Mouse (Mus musculus) naive thymus-derived CD4-positive, alpha-beta T cell, adult 2 months (primary cell): ENCODE results near the gene Cep57.
A peak's percentile ranks its signal among the peaks of the same experiment; 100 is the strongest.

ENCODE experiments used
- DNase-seq: peaks from one replicate; pipeline ENCODE4 v3.0.0-alpha.2; 2011; ENCODE audit warnings: low read depth

The Cep57 gene

GRCm38 (mm10) chr9:13826832-13827405, at the start of gene Cep57:
Gene Cep57 (minus strand): TSS chr9:13827107.
- DNase-seq = peak; percentile 99

- DNase-seq = no peak
Observed at GRCm38 (mm10) chr9:13875340-13875739, 48.4 kb upstream of the Cep57 start.

- DNase-seq = peak; percentile 40
Observed at GRCm38 (mm10) chr9:13874359-13874758, 47.5 kb upstream of the Cep57 start.

- DNase-seq = no peak
Observed at GRCm38 (mm10) chr9:13871631-13872030, 44.7 kb upstream of the Cep57 start.

- no peak for DNase-seq
Observed at GRCm38 (mm10) chr9:13867646-13868045, 40.7 kb upstream of the Cep57 start.

DNA sequence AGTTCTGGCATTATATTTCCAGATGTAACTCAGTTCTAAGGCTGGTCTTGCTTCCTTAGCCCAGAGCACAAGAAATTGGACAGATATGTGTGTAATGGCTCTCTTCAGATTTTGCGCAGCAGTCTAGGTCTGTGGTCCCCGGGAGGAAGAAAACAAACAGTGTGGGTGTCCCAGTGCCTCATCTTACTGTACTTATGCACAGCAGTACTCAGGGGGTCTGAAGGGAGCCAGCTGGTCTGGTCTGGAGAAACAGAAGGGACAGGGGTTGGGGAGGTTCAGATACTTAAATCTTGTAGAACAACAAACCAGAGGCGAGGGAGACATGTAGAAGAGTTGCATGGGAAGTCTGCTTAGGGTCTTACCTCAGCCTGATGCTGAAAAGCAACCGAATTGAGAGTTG, 29.9 kb upstream of the Cep57 start:
- DNase-seq = no peak

DNA sequence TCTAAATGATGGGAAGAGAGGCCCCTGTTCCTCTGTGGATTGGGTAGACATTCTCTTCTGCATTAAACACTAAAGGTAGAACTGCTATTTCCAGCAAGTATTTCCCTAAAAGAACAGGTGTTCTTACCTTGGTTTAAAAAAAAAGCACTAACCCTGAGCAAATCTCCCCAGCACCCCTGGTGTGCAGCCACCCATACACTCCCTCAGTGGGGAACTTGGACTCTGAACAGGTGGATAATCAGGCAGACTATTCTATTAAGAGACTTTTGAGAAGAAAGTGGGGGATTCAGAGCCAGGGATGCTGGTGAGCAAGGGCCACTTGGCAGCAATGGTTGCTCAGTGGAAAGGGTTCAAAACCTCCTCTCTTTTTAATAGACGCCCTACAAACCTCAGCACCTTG, 29.3 kb upstream of the Cep57 start:
- DNase-seq = no peak

GRCm38 (mm10) chr9:13853876-13854275, 27.0 kb upstream of the Cep57 start:
- DNase-seq = no peak

DNA sequence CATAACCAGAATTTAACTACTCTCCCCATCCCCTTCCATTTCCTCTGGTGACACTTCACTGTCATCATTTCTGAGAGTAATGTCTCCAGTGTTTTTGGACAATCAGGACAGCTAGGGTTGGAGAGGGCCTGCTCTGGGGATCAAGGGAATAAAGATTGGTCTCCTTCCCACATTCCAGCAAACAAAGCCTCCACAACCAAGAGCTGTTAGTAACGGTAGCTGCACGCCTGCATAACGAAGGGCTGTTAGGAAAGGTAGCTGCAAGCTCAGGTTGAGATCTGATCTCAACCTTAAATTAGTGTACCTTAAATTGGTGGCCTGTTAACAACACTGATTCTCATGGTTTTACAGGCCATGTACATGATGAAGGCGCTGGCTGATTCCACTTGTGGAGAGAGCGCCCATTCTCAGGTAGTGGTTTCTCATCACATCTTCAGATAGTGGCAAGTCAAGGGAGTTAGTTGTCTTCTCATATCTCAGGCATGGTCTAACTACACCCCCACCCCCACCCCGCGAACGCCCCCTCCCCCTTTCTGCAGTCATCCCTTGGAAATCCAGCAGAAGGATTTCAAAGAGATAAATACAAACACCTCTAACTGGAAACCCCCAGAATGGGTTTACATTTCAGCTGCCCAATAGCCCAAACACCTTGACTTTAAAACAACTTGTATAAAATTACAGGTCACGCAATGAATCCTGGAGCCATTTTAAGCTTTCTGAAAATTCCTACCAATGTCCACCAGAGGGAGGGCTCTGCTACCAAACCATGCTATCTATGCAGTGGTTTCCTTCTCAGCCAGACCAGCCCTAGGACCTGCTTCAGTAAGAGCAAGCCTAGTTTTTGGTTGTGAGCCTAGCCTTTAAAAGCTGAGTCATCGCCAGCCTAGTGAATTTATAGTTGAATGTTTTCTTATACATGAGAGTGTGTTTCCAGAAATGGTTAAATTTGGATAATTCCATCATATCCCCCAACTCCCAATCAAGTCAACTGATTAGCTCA, 21.9 kb upstream of the Cep57 start:
- DNase-seq = peak; percentile 53

- no peak for DNase-seq
Observed at GRCm38 (mm10) chr9:13847591-13847990, 20.7 kb upstream of the Cep57 start.

DNA sequence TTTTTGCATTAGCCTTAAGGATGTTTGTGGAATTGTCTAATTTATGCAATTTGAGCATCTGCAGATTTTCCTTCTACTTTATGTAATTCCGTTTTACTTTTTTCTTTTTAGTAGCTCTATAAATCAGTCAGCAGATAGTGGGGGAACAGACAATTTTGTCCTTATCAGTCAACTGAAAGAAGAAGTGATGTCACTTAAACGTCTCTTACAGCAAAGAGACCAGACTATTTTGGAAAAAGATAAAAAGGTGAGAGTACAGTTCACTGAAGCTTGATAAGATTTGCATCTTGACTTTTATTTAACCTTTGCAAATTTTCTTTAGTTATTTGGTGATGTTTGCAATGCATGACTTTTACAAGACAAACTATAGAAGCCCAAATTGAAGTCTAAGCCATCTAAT, 9.8 kb upstream of the Cep57 start:
- DNase-seq = no peak

- no peak for DNase-seq
Observed at GRCm38 (mm10) chr9:13835256-13835655, 8.3 kb upstream of the Cep57 start.

DNA sequence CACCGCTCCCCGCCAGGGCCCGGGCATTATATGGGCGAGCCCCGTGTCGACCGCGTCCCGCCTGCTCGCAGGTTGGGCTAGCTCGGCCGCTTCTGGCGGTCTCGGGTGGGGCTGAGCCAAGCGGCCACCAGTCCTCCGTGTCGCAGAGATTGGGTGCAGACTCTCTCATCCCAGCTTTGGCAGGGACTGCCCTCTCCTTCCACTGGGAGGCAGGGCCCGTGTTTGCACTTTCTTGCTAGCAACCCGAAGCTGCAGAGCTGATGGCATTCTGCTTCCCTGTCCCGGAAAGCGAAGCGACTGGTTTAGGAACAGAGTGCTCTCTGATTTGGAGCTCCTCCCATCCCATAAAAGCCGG, 1.2 kb upstream of the Cep57 start:
- DNase-seq = no peak

GRCm38 (mm10) chr9:13827406-13828086, 639 bp upstream of the Cep57 start, which contains the start of gene Fam76b:
Gene Fam76b (plus strand): TSS chr9:13827716.
- peak; percentile 100 for DNase-seq

- DNase-seq = peak; percentile 78
Observed at GRCm38 (mm10) chr9:13826391-13826805, 509 bp downstream of the Cep57 start.

DNA sequence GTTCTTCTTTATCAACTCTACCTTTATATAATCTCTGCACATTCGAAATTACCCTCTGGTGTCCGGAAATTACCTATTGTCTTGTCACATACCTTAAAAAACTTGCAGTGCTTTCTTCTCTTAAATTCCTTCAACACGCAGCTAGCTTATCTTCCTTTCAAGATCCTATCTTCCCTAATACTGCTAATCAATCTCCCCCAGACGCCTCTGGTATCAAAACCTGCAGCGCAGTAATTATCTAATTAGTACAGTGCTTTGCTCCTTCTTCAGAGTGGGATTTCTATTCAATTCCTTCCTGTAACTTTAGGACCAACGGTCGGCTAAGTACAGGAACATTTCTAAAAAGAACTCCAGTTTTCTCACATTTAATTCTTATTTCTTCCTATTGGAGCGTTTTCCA, 1.0 kb downstream of the Cep57 start:
- DNase-seq = no peak

- no peak for DNase-seq
Observed at GRCm38 (mm10) chr9:13820774-13821173, 6.1 kb downstream of the Cep57 start.

DNA sequence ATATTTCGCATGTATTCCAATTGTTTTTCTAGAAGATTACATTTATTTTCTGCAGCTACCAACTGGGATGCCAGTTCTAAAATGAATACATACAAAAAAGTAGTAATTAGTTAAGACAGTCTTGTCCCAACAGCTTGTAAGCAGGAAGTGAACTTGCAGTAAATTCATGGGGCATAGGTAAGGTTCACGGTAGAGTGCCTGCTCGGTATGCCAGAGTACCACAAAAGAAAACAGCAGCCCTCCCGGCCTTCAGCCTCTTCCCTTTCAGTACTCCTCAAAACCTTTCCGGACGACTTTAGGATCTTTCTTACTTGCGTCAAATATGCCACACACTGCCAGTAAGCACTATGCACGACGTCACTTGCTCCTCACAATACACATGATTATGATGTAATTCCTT, 8.5 kb downstream of the Cep57 start:
- DNase-seq = no peak

DNA sequence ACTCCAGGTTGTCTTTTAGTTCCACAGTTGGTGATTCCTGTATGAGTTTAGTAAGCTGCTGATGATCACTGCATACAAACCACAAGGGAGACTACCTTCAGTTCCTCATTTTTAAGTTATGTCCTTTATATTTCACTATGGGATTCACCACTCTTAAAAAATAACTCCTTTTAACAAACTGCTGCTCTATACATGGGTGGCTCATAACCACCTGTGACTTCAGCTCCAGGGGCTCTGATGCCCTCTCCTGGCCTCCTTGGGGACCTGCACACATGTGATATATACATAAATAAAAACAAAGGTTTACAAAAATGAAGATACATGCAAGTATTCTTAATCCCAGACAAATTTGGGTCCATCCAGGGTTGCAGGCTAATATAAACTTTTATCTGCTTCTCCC, 17.0 kb downstream of the Cep57 start:
- DNase-seq = no peak

GRCm38 (mm10) chr9:13807657-13808056, 19.2 kb downstream of the Cep57 start:
- no peak for DNase-seq

DNA sequence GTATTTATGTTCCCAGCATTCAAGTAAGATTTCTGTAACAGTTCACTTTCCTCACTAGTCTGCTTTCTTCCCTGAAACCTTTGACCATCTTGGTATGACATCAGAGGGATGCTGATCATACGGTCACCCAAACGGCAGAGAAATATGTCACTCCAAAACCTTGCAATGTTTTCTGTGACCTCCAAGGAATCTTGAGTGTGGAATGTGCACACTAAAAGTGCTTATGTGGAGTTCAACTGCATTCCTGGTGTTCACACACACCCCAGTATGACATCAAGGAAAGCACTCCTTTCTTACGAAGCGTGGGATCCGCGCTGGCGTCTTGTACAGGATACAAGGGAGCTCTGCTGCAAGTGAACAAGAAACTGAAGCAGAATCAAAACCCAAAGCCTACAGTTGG, 20.1 kb downstream of the Cep57 start:
- no peak for DNase-seq

DNA sequence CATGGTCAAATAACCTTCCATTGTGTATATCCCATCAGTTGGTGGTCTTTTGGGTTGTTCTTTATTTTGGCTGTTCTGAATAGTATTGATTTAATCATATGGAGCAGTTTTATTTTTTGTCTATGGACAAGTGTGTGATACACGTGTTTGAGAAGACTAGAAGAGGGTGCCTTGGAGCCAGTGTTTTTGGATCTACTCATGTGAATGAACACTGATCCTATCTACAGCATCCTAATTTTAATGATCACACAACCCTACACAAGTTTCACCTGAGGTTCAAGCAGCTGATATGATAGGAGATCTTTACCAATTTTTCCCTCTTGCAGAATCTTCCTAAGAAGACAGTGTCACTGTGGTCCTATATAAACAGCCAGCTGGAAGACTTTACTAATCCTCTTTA, 22.4 kb downstream of the Cep57 start:
- no peak for DNase-seq

GRCm38 (mm10) chr9:13794756-13795155, 32.2 kb downstream of the Cep57 start:
- DNase-seq = no peak
